Mouse (Mus musculus): ENCODE measurements around the gene Prox2. TPM values are rescaled to one million over a fixed set of nuclear protein-coding genes. Genes with fewer than 3 reads are reported as not detected.

Gene Prox2
- polyA plus RNA-seq, 1 experiment from 2014 or later, result 2.1 TPM

GRCm38 (mm10) chr12:85092214-85092613 lies 18.3 kb downstream of the Prox2 start:
- WGBS, result 10% methylated on average over 3 of the region's 3 CpGs
- Histone ChIP-seq H3K9ac (replicated peaks; ENCODE audit: low read length) (no peak overlapping the region), H3K4me2 (ENCODE audit: low read length) (no peak overlapping the region), H3K27ac (replicated peaks; ENCODE audit: low read depth, low read length) (no peak overlapping the region), H3K9me3 (ENCODE audit: control insufficient read depth, low read length) (no peaks in the 10 kb centered on the region), H3K27me3 (ENCODE audit: control insufficient read depth, insufficient read depth, low read length) (no peaks in the 10 kb centered on the region), H3K4me3 (replicated peaks; ENCODE audit: low read depth, low read length) (no peak overlapping the region), H3K4me1 (ENCODE audit: control insufficient read depth, insufficient read depth, low read length) (no peaks in the 10 kb centered on the region), H3K36me3 (ENCODE audit: control insufficient read depth, insufficient read depth, low read length) (peaks cover 22% of the 10 kb centered on the region)
- no peak for ATAC-seq (ENCODE audit: low FRiP score, low TSS enrichment)
- peak; percentile 86 for DNase-seq

- H3K9me3 ChIP-seq (ENCODE audit: control insufficient read depth, low read length), result no peaks in the 10 kb centered on the region
- H3K4me1 ChIP-seq (ENCODE audit: control insufficient read depth, insufficient read depth, low read length), result no peaks in the 10 kb centered on the region
- WGBS, result 87% methylated on average over 3 of the region's 3 CpGs
- no peaks in the 10 kb centered on the region for H3K27me3 ChIP-seq (ENCODE audit: control insufficient read depth, insufficient read depth, low read length)
- DNase-seq (no peak), ATAC-seq (ENCODE audit: low FRiP score, low TSS enrichment) (no peak)
- H3K4me3 ChIP-seq (replicated peaks; ENCODE audit: low read depth, low read length), result no peak overlapping the region
- H3K9ac ChIP-seq (replicated peaks; ENCODE audit: low read length), result no peak overlapping the region
- no peak overlapping the region for H3K4me2 ChIP-seq (ENCODE audit: low read length)
- H3K36me3 ChIP-seq (ENCODE audit: control insufficient read depth, insufficient read depth, low read length), result peaks cover 27% of the 10 kb centered on the region
- no peak overlapping the region for H3K27ac ChIP-seq (replicated peaks; ENCODE audit: low read depth, low read length)
Observed at GRCm38 (mm10) chr12:85091190-85091589, 19.4 kb downstream of the Prox2 start.

GRCm38 (mm10) chr12:85087845-85088244 lies 22.7 kb downstream of the Prox2 start:
- DNase-seq, result no peak
- no peak overlapping the region for H3K4me3 ChIP-seq (replicated peaks; ENCODE audit: low read depth, low read length)
- H3K4me2 ChIP-seq (ENCODE audit: low read length), result no peak overlapping the region
- no peaks in the 10 kb centered on the region for H3K27me3 ChIP-seq (ENCODE audit: control insufficient read depth, insufficient read depth, low read length)
- WGBS, result 98% methylated on average over 12 of the region's 12 CpGs
- H3K9me3 ChIP-seq (ENCODE audit: control insufficient read depth, low read length), result no peaks in the 10 kb centered on the region
- H3K27ac ChIP-seq (replicated peaks; ENCODE audit: low read depth, low read length), result no peak overlapping the region
- peaks cover 27% of the 10 kb centered on the region for H3K36me3 ChIP-seq (ENCODE audit: control insufficient read depth, insufficient read depth, low read length)
- H3K4me1 ChIP-seq (ENCODE audit: control insufficient read depth, insufficient read depth, low read length), result no peaks in the 10 kb centered on the region
- ATAC-seq (ENCODE audit: low FRiP score, low TSS enrichment), result no peak
- no peak overlapping the region for H3K9ac ChIP-seq (replicated peaks; ENCODE audit: low read length)

- H3K36me3 ChIP-seq (ENCODE audit: control insufficient read depth, insufficient read depth, low read length), result peaks cover 27% of the 10 kb centered on the region
- H3K27ac ChIP-seq (replicated peaks; ENCODE audit: low read depth, low read length), result no peak overlapping the region
- H3K9ac ChIP-seq (replicated peaks; ENCODE audit: low read length), result no peak overlapping the region
- no peak overlapping the region for H3K4me3 ChIP-seq (replicated peaks; ENCODE audit: low read depth, low read length)
- ATAC-seq (ENCODE audit: low FRiP score, low TSS enrichment) (no peak), DNase-seq (no peak)
- H3K4me1 ChIP-seq (ENCODE audit: control insufficient read depth, insufficient read depth, low read length), result no peaks in the 10 kb centered on the region
- no peak overlapping the region for H3K4me2 ChIP-seq (ENCODE audit: low read length)
- 91% methylated on average over 4 of the region's 4 CpGs for WGBS
- no peaks in the 10 kb centered on the region for H3K27me3 ChIP-seq (ENCODE audit: control insufficient read depth, insufficient read depth, low read length)
- no peaks in the 10 kb centered on the region for H3K9me3 ChIP-seq (ENCODE audit: control insufficient read depth, low read length)
Observed at GRCm38 (mm10) chr12:85084941-85085340, 25.6 kb downstream of the Prox2 start.

- Histone ChIP-seq H3K4me2 (ENCODE audit: low read length) (no peak overlapping the region), H3K9me3 (ENCODE audit: control insufficient read depth, low read length) (no peaks in the 10 kb centered on the region), H3K27ac (replicated peaks; ENCODE audit: low read depth, low read length) (no peak overlapping the region), H3K36me3 (ENCODE audit: control insufficient read depth, insufficient read depth, low read length) (peaks cover 25% of the 10 kb centered on the region), H3K4me3 (replicated peaks; ENCODE audit: low read depth, low read length) (no peak overlapping the region), H3K9ac (replicated peaks; ENCODE audit: low read length) (no peak overlapping the region), H3K27me3 (ENCODE audit: control insufficient read depth, insufficient read depth, low read length) (no peaks in the 10 kb centered on the region), H3K4me1 (ENCODE audit: control insufficient read depth, insufficient read depth, low read length) (no peaks in the 10 kb centered on the region)
- ATAC-seq (ENCODE audit: low FRiP score, low TSS enrichment) (no peak), DNase-seq (no peak)
- WGBS, result 94% methylated on average over 2 of the region's 2 CpGs
Observed at GRCm38 (mm10) chr12:85084257-85084656, 26.3 kb downstream of the Prox2 start.

- DNase-seq, result no peak
- Histone ChIP-seq H3K4me2 (ENCODE audit: low read length) (no peak overlapping the region), H3K4me1 (ENCODE audit: control insufficient read depth, insufficient read depth, low read length) (no peaks in the 10 kb centered on the region), H3K9ac (replicated peaks; ENCODE audit: low read length) (no peak overlapping the region), H3K27ac (replicated peaks; ENCODE audit: low read depth, low read length) (no peak overlapping the region), H3K27me3 (ENCODE audit: control insufficient read depth, insufficient read depth, low read length) (no peaks in the 10 kb centered on the region), H3K9me3 (ENCODE audit: control insufficient read depth, low read length) (no peaks in the 10 kb centered on the region), H3K36me3 (ENCODE audit: control insufficient read depth, insufficient read depth, low read length) (peaks cover 28% of the 10 kb centered on the region), H3K4me3 (replicated peaks; ENCODE audit: low read depth, low read length) (no peak overlapping the region)
- ATAC-seq (ENCODE audit: low FRiP score, low TSS enrichment), result no peak
- WGBS, result 92% methylated on average over 3 of the region's 3 CpGs
Observed at GRCm38 (mm10) chr12:85077100-85077499, 33.5 kb downstream of the Prox2 start.

GRCm38 (mm10) chr12:85071043-85071442 lies 39.5 kb downstream of the Prox2 start:
- Histone ChIP-seq H3K27me3 (ENCODE audit: control insufficient read depth, insufficient read depth, low read length) (no peaks in the 10 kb centered on the region), H3K27ac (replicated peaks; ENCODE audit: low read depth, low read length) (no peak overlapping the region), H3K9me3 (ENCODE audit: control insufficient read depth, low read length) (no peaks in the 10 kb centered on the region), H3K4me2 (ENCODE audit: low read length) (no peak overlapping the region), H3K9ac (replicated peaks; ENCODE audit: low read length) (no peak overlapping the region), H3K4me1 (ENCODE audit: control insufficient read depth, insufficient read depth, low read length) (no peaks in the 10 kb centered on the region), H3K4me3 (replicated peaks; ENCODE audit: low read depth, low read length) (no peak overlapping the region), H3K36me3 (ENCODE audit: control insufficient read depth, insufficient read depth, low read length) (peaks cover 51% of the 10 kb centered on the region)
- DNase-seq (no peak), ATAC-seq (ENCODE audit: low FRiP score, low TSS enrichment) (no peak)

- no peak overlapping the region for H3K4me2 ChIP-seq (ENCODE audit: low read length)
- WGBS, result 94% methylated on average over 6 of the region's 6 CpGs
- no peak for ATAC-seq (ENCODE audit: low FRiP score, low TSS enrichment)
Observed at GRCm38 (mm10) chr12:85051218-85051617, 59.3 kb downstream of the Prox2 start.

More at GRCm38 (mm10) chr12:85051218-85051617, 59.3 kb downstream of the Prox2 start:
- Histone ChIP-seq H3K4me1 (ENCODE audit: control insufficient read depth, insufficient read depth, low read length) (no peaks in the 10 kb centered on the region), H3K27ac (replicated peaks; ENCODE audit: low read depth, low read length) (no peak overlapping the region), H3K27me3 (ENCODE audit: control insufficient read depth, insufficient read depth, low read length) (no peaks in the 10 kb centered on the region), H3K9me3 (ENCODE audit: control insufficient read depth, low read length) (no peaks in the 10 kb centered on the region), H3K4me3 (replicated peaks; ENCODE audit: low read depth, low read length) (no peak overlapping the region), H3K9ac (replicated peaks; ENCODE audit: low read length) (no peak overlapping the region), H3K36me3 (ENCODE audit: control insufficient read depth, insufficient read depth, low read length) (peaks cover 75% of the 10 kb centered on the region)
- DNase-seq, result no peak
